Mouse (Mus musculus) layer of hippocampus, adult 9-11 months (tissue): ENCODE measurements at regions not wholly inside any gene's neighbourhood (a gene's known extent, or its start where the extent isn't known, plus 50 kb on each side); places are given as distances from the start of the nearest gene placed in this dataset.
A peak's percentile ranks its signal among the peaks of the same experiment; 100 is the strongest.

Experiments used
- DNase-seq: peaks from one replicate; pipeline ENCODE4 v3.0.0; 2022

DNA sequence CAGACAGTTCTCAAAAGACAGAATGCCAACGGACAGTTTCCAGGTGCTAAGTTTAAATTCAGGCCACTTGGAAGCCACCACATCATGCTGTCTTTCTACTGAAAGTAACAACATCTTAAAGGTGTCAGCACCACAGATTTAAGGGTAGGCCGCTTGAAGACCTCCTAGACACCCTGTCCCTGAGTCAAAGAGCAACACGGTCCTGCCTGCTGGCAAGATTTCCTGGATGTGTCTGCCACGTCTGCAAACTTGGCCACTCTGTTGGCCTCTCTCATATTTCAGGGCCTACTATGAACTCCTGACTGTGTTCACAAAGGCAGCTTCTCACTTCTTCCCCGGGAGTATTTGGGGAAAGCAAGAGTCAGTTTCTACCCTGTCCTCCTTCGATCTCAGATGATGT is 194.7 kb upstream of the Esrrg start:
- DNase-seq = no peak

DNA sequence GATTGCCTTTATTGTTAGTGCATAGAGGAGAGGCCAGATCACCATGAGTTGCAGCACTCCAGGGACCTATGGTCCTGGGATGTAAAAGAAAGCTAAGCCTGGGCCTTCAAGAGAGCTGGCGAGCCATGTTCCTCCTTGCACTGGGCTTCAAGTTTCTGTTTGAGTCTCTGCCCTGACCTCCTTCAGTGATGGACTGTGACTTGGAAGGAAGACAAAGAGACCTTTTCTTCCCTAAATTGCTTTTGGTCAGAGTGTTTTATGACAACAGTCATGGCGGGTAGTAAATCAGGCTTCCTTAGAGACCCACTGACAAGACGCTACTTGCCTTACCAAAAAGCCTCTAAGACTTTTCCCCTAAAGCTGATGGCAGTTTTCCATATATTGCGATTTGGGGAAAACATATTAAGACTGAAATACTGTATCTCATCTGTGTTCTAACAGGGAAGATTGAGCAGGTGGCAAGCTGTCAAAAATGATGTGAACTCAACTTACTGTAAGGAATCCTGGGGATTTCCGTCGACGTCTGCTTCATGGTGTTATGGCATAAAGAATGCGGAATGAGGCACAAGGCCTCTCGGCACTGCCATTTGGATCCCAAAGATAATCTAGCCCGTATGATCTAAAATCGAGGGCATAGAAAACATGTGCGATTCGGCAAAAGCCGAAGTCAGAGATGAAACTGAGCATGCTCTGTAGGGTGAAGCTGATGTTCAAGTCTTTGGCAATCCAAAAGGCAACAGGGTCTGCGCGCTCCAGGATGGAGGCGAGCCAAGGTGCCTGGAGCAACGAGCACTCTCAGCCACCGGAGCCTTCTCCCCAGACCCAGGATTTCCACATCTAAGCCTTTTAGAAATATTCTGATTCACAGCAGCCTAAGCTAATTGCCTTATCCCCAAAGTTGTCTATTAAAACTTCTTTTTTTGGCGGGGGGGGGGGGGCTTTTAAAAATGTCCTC is 190.1 kb upstream of the Esrrg start:
- no peak for DNase-seq

DNA sequence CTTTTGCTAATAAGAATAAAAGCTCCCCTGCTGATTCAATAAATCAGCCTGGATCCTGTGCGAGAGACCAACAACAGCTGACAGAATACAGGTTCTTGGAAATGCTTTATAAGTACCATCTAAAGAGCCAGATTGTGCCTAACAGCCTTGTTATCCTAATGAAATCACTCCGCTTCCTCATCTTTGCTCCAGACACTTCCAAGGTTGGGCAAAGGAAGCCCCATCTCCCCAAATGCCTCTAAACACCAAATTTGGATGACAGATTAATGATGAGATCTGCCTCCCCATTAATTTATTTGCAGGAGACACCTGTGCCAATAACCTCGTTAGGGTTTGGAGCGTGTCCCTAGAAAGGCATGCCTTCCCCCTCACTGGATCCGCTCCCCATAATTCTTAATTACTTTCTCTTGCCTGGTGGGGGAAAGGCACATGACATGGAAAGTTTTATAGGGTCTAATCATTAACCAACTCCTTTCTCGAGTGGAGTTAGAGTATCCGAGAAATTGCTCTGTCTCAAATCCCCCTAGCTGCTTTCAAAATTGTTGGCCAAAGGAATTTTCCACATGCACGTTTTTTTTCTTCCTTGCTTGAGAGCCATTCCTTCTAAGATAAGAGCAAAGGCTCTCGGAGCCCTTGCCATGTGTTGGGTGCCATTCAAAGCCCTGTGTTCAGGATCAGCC is 179.9 kb upstream of the Esrrg start:
- no peak for DNase-seq

DNA sequence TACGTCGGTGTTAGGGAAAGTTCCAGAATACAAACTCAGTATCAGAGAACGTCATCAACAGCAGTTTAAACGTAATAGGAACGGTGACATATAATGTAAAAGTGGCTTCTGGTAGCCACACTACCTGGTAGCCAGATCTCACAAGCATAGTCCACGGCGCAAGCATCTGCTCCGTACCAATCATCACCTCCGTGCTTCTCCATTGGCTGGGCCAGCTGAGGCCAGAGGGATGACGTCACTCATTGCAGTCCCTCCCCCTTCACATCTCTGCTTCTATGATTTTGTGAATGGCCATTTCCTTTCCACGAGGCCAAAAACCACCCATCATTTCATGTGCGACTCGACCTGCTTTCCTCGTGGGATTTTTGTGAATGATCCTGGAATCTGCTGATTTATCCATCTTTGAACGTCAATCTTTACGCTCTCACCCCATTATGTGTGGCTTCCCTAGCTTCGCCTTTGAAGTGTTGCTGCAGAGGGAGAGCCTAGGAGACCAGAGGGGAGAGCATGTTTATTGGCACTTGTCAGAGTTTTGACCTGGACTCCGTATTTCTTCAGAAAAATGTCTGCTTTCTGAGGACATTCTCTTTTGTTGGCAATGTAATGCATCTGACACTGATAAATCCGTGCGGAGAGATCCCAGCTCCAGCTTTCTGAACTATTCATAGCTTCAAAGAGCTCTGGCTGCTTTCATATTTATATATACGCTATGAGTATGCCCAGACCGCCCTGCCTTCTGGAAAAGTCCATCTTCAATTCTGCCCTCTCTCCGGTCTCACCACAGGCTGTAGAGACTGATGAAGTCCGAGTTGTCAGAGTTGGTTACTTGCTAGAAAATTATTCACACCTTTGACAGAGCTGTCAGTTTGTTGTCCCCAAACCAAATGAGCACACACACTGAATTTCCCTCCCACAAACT is 174.6 kb upstream of the Esrrg start:
- DNase-seq = no peak

DNA sequence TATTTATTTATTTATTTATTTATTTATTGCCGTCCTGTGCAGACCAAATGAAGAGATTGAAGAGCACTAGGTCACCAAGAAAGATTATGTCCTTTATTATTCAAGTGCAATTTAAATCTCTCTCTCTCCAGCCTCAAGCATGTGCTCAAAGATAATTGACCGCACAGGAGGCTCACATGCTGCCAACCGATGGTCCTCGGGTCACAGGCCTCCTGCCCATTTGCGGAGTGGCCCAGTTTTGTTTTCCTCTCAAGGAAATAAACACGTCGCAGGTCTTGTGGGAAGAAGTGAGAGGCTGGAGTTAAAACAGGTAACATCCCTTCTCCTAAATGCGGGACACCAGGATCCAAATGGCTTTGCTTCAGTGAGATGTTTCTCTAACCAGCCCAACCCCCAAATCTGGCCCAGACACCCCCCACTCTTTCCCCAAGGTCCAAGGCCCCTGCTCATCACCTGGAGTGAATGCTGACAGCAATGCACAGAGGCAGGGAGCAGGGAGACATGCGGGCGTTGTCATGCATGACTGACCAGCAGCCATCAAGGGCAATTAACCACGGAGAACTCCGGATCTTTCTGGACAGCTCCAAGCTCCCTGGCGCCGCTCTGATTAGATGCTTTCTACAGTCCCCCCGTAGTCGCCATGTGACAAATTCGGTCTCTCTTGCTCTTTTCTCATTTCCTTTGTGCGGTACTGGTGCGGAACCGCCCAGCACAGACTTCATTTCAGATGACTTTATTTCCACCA is 169.2 kb upstream of the Esrrg start:
- DNase-seq = no peak

DNA sequence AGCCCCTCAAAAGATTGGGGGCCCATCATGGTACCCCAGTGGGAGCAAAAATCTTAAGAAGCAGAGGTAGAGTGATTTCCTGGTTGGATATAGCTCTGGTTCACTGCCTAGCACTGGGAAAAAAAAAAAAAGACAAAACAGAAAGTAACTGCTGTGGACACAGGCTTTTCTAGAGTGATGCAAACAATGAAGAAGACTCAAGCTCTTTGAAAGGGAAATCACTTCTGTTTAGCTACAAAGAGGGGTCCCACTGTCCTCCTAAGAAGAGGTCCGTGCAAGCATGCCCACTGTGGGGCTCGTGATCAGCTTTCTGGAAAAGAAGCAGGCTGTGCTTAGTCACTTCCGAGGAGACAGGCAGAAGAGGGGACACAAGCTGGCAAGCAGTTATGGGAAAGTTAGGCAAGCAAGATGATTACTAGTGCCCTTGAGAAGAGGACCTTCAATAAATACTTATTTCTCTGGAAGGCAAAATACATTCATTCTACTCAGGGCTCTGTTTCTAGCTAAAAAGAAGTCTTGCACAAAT is 166.9 kb upstream of the Esrrg start:
- DNase-seq = no peak

DNA sequence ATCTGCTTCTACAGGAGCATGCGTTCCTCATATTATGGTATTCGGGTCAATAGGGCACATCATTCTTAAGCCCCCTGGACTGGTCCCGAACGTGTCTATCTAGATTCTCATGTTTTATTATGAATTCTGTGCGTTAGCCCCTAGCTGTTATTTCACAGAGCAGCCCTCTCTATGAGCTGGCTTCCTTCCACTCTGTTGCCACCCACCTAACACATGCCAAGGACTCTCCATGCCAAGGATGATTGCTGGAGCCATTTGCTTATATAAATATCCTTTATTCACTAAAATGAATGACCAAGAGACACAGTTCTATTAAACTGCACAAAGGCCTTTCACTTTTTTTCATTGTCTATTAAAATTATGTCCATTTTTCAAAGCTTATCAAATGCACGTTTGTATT is 162.1 kb upstream of the Esrrg start:
- peak; percentile 28 for DNase-seq

DNA sequence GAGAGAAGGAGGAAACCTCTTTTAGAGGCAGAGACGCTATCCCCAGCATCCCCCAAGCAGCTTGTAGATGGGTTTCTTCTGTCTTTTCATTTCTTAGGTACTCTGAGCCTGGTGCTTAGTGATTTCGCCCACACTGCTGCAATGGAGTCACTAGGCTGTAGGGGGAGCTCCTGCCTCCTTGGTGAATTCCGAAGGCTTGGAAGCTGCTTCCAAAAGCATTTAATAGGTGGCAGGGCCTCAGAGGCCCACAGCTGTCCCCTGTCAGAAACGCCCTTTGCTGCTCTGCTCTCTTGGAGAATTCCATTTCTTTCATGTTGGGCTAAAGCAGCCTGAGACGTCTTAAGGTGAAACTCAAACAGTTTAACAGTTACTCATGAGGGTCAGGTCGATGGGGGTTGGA is 160.4 kb upstream of the Esrrg start:
- peak; percentile 19 for DNase-seq

DNA sequence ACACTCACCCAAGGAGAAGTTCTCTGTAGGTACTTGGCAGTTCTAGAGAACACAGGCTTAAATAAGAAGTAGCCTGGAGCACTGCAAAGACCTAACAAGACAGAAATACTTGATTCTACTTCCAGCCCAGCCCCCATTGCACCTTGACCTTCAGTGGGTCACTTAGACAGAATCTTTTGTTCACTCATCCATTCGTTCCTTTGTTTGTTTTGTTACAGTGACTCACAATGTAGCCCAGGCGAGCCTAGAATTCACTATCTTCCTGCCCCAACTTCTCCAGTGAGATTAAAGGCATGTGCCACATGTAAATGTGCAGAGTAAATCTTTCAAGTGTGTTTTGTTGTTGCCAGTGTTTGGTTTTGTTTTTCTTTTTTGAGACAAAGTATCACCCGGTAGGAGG is 158.5 kb upstream of the Esrrg start:
- no peak for DNase-seq

DNA sequence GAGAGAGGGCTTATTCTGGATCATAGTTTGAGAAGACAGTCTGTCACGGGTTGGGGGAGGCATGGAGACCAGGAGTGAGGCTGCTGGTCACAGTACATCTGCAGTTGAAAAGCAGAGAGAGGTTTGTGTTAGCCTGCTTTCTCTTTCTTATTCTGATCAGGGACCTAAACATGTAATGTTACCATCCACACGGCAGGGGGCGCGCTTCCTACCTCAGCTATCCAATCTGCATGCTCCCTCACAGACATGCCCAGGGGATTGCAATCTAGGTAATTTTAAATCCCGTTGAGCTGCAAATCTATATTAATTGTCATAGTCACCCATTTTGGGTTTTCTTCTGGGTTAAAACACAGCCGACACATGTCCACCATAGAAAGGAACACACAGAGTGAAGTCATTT is 156.4 kb upstream of the Esrrg start:
- no peak for DNase-seq

DNA sequence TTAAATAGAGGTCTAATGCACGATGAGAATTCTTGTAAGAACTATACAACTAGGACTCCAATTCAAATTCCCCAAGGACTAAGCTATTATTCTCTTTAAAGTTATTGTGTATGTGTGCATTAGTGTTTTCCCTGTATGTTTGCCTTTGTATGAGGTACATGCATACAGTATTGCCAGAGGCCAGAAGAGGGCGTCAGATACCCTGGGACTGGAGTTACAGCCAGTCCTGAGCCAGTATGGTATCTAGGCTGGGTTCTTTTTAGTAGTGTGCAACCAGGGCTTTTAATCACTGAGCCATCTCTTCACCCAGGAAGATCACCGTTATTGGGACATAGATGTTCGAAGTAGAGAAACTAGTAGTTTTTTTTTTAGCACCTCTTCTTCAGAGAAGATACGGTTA is 154.2 kb upstream of the Esrrg start:
- no peak for DNase-seq

DNA sequence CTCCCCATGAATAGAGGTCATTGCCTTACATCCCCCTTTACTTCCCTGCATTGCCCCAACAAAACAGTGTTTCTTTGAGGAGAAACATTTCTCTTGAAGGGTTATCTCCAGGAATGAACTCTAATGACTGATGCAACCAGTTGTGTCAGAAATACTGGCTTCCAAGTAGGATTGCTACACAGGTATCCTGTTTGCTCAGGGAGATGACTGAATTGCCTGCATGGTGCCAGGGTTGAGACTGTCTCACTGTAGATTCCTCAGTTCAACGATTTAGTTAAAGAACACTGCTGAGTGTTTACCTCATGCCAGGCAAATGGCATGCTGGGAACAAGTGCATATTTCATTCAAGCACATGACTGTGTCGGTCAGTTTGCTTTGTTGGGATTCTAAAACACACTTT is 123.8 kb upstream of the Esrrg start:
- no peak for DNase-seq

DNA sequence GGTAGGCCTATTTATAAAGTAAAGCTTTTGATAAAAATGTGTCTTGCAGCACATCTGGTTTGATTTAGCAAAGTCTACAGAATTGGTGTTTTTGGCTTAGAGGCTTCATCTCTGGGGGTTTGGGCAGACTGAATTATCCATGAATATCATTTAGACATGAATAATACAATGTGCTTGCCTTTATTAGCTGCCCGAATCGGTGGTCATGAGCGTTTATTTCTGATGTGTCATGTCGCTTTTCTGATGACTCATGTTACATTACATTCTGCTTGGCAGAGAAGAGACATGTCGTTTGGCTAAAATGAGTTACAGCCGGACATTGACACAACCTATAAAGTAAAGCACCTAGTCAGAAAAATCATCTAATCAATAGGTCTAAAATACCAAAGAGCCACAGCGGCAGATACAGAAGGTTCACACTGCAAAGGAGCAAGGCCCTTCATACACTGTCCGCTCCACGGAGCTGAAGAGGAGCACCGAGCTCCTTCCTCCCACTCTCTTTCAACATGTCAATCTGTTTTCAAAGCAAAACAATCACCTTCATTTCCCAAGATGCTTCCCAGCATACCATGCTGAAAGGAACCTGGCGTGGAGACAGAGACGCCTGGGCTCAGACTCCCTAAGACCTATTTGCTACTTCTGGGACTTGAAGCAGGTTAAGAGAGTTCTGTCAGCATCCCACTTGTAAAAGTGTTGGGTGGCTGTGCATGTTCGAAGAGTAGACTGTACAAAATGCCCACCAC is 120.5 kb upstream of the Esrrg start:
- DNase-seq = no peak

DNA sequence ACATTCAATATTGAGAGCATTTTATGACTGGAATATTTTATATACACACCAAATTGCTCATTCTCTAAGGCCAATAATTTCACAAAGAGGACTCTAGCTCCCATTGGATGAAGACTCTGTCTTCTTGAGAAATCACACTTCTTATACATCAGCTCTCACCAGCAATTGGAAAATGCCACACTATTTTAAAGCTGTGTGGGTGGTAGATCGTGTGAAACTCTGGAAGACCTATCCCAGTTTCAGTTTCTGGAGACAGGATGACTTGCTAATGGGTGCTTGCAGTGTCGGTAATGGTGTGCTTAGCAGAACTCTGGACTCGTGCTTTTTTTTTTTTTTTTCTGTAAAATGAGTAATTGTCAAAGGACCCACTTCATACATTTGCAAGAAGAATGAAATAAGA is 119.1 kb upstream of the Esrrg start:
- no peak for DNase-seq

DNA sequence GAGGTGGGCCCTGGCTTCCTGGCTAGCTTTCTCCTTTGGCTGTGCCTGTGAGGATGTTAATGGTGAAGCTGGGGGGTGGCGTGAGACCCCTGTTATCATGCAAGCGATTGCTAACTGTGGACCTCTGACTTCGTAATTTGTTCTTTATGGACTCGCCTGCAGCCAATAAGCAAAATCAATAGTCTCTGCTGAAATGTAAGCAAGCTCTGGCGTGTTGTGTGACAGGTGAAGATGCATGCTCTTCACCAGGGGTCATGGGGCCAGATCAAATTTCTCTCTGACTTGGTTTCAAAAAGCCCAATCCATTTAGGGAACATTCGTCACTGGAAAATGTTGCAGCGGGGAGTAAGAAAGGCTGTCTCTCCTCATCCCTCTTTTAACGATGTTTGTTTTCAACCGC is 103.2 kb upstream of the Esrrg start:
- DNase-seq = no peak

DNA sequence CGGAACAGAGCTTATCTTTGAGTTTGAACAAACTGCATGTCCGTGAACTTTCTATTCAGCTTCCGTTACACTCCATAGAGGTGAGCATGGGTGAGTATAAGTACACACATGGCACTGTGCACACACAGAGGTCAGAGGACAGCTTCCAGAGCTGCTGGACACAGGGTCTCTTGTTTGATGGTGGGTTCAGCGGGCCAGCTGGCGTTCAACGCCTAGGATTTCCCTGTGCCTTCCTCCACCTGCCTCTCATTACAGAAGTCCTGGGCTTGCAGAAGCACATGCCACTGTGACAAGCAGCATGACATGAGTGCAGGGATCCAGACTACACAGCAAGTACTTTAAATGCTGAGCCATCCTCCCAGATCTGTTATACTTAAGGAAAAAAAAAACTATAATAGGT is 101.4 kb upstream of the Esrrg start:
- no peak for DNase-seq

DNA sequence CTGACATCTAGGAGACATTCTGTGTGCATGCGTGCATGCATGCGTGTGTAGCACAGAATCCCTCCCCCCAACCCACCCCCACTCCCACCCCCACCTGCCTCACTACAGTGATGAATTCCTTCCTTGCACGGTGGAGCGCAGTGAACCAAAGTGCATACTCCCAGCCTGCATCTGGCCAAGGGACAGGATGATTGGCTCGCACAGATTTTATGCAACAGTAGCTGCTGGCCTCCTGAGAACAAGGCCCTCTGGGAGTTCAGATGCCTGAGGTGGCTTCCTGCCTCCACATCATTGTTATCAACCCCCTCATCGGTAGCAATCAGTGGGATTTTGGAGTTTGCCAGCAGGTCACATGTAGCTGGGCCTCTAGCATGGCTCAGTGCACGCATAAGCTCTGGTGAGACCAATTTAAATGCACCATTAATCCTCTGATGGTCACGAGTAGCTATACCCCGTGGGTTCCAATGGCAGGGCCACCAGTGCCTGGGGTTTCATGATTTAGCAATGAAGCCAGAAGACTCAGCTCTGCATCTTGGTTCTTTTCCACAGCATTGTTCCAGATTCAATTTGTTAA is 77.2 kb upstream of the Esrrg start:
- no peak for DNase-seq

DNA sequence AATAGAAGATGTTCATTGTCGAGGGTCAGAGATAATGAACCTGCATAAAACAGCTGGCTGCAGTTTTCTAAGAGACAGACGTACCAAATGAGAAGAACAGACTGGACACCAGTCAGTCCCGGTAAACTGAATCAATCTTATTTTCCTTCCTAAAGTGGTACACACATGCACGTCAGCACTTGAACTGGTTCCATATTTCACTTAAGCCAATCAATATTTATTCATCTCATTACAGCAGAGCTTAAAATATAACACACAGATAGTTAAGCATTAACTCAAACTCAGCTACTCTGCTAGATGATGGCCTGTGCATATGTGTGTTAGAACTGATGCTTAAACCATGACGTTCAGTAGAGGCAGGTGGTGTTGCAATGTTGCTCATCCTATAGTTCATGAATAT is 72.3 kb upstream of the Esrrg start:
- DNase-seq = no peak

DNA sequence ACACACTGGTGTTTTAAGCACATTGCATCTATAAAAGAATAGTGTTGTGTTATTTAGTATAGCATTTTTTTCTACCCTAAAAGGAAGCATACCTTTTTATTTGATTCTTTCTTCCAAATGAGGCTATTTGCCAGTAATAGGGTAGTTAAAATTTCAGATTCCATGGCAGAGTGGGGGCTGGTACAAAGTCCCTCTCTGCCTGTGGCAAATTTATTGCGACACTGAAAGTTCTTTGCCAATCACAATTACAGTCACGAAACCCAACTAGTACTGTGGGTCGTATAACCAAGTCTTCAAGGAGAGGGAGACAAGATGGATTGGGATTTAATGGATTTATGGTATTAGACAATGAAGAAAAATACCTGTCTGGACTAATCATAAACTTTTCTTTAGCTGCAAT is 51.9 kb upstream of the Esrrg start:
- no peak for DNase-seq
